Mouse (Mus musculus): ENCODE results near the gene Hspa1l.
"Not testable (repeated sequence)": the region's sequence is repeated elsewhere in the genome, so short reads cannot be mapped to it uniquely, and the experiment has no call there.

The Hspa1l gene

GRCm38 (mm10) chr17:35002153-35002865 is 29.8 kb downstream of the Hspa1l start:
- DNase-seq (ENCODE audit: low spot score in 2 of 2) = no peak

- DNase-seq (ENCODE audit: low spot score in 2 of 2) = no peak
Measured at GRCm38 (mm10) chr17:35003022-35003838, 30.7 kb downstream of the Hspa1l start.

GRCm38 (mm10) chr17:35004075-35004717 is 31.7 kb downstream of the Hspa1l start:
- DNase-seq (ENCODE audit: low spot score in 2 of 2) = no peak

GRCm38 (mm10) chr17:35005158-35005557 is 32.7 kb downstream of the Hspa1l start:
- no peak for DNase-seq (ENCODE audit: low spot score in 2 of 2)

GRCm38 (mm10) chr17:35005902-35006301 is 33.4 kb downstream of the Hspa1l start:
- DNase-seq (ENCODE audit: low spot score in 2 of 2) = not testable (repeated sequence)

- DNase-seq (ENCODE audit: low spot score in 2 of 2) = no peak
Measured at GRCm38 (mm10) chr17:35007387-35007991, 35.0 kb downstream of the Hspa1l start.

- DNase-seq (ENCODE audit: low spot score in 2 of 2) = no peak
Measured at GRCm38 (mm10) chr17:35009586-35009985, 37.1 kb downstream of the Hspa1l start.

GRCm38 (mm10) chr17:35011440-35011839 is 38.9 kb downstream of the Hspa1l start:
- DNase-seq (ENCODE audit: low spot score in 2 of 2) = no peak

- no peak for DNase-seq (ENCODE audit: low spot score in 2 of 2)
Measured at GRCm38 (mm10) chr17:35012430-35012829, 39.9 kb downstream of the Hspa1l start.

- DNase-seq (ENCODE audit: low spot score in 2 of 2) = no peak
Measured at GRCm38 (mm10) chr17:35013221-35013620, 40.7 kb downstream of the Hspa1l start.

- no peak for DNase-seq (ENCODE audit: low spot score in 2 of 2)
Measured at GRCm38 (mm10) chr17:35015296-35015695, 42.8 kb downstream of the Hspa1l start.

GRCm38 (mm10) chr17:35016376-35016775 is 43.9 kb downstream of the Hspa1l start, which contains the start of gene Vwa7:
Vwa7 (plus strand) TSS chr17:35016579.
- no peak for DNase-seq (ENCODE audit: low spot score in 2 of 2)

- no peak for DNase-seq (ENCODE audit: low spot score in 2 of 2)
Measured at GRCm38 (mm10) chr17:35016791-35017705, 44.5 kb downstream of the Hspa1l start.

- no peak for DNase-seq (ENCODE audit: low spot score in 2 of 2)
Measured at GRCm38 (mm10) chr17:35017706-35018030, 45.2 kb downstream of the Hspa1l start.

GRCm38 (mm10) chr17:35018171-35018570 is 45.7 kb downstream of the Hspa1l start:
- no peak for DNase-seq (ENCODE audit: low spot score in 2 of 2)

- DNase-seq (ENCODE audit: low spot score in 2 of 2) = no peak
Measured at GRCm38 (mm10) chr17:35019894-35020293, 47.4 kb downstream of the Hspa1l start.

- DNase-seq (ENCODE audit: low spot score in 2 of 2) = no peak
Measured at GRCm38 (mm10) chr17:35020551-35020950, 48.0 kb downstream of the Hspa1l start.

- peak; percentile 73 to 80 for DNase-seq (ENCODE audit: low spot score in 2 of 2)
Measured at GRCm38 (mm10) chr17:35021163-35021808, 48.8 kb downstream of the Hspa1l start.

- no peak for DNase-seq (ENCODE audit: low spot score in 2 of 2)
Measured at GRCm38 (mm10) chr17:35021842-35022477, 49.5 kb downstream of the Hspa1l start.

- no peak for DNase-seq (ENCODE audit: low spot score in 2 of 2)
Measured at GRCm38 (mm10) chr17:35022541-35023060, 50.1 kb downstream of the Hspa1l start.
